ENCODE assay signal across 19 mouse cellular contexts in the genomic region with DNA sequence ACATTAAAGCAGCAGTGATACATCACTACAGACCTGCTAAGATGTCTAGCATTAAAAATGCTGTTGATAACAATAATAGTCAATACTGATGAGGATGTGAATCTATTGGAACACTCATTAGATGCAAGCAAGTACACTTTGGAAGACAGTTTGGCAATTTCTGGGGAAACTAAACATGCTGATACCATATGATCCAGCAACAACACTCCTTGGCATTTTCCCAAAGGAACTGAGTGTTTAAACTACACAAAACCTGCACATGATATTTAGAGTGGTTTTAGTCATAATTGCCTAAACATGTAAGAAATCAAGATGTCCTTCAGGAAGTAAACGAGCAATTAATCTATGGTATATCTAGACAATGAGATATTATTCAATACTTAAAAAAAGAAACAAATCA.
DNase-seq lines count a peak whose midpoint lies in the region; ATAC-seq and TF ChIP-seq lines count a peak whose summit lies in the region.
"Had no signal": no experiment of that assay in that cellular context is flagged by ENCODE, and none has a peak within 500 bp of the region (broad histone marks: within the 10 kb centered on the region; RNA-seq: fewer than 3 reads in every experiment).

No protein-coding gene starts in this region.

- no peak overlapping the region for H3K9ac ChIP-seq in forebrain, embryonic 14.5 days (ENCODE audit: low read length)
- H3K9ac ChIP-seq in forebrain, embryonic 16.5 days (replicated peaks; ENCODE audit: low read depth, low read length), result no peak overlapping the region
- H3K9ac ChIP-seq in lung, embryonic 14.5 days, result no peak overlapping the region
- H3K9ac ChIP-seq: embryonic facial prominence, embryonic 13.5 days; forebrain, embryonic 13.5 days; forebrain, postnatal 0 days had no signal

- H3K27me3 ChIP-seq in forebrain, embryonic 14.5 days (replicated peaks; ENCODE audit: control insufficient read depth, insufficient read depth, low read length), result no peaks in the 10 kb centered on the region
- no peaks in the 10 kb centered on the region for H3K27me3 ChIP-seq in forebrain, embryonic 16.5 days (replicated peaks; ENCODE audit: control insufficient read depth, insufficient read depth, low read length)
- H3K27me3 ChIP-seq in lung, embryonic 14.5 days (ENCODE audit: insufficient read depth, low read length), result no peaks in the 10 kb centered on the region
- H3K27me3 ChIP-seq: embryonic facial prominence, embryonic 13.5 days; forebrain, embryonic 13.5 days; Patski had no signal

- no peak overlapping the region for H3K4me3 ChIP-seq in forebrain, embryonic 14.5 days (ENCODE audit: low read depth, low read length)
- no peak overlapping the region for H3K4me3 ChIP-seq in forebrain, embryonic 16.5 days (replicated peaks; ENCODE audit: low read length)
- no peak overlapping the region for H3K4me3 ChIP-seq in lung, embryonic 14.5 days (ENCODE audit: low read depth, low read length)
- H3K4me3 ChIP-seq: embryonic facial prominence, embryonic 13.5 days; forebrain, embryonic 13.5 days had no signal

- no peak overlapping the region for H3K4me2 ChIP-seq in forebrain, embryonic 14.5 days (ENCODE audit: low read length)
- H3K4me2 ChIP-seq in forebrain, embryonic 16.5 days (ENCODE audit: low read length), result no peak overlapping the region
- no peak overlapping the region for H3K4me2 ChIP-seq in lung, embryonic 14.5 days
- H3K4me2 ChIP-seq: embryonic facial prominence, embryonic 13.5 days; forebrain, embryonic 13.5 days had no signal

- H3K36me3 ChIP-seq in forebrain, embryonic 14.5 days (ENCODE audit: control insufficient read depth, insufficient read depth, low read length), result no peaks in the 10 kb centered on the region
- no peaks in the 10 kb centered on the region for H3K36me3 ChIP-seq in forebrain, embryonic 16.5 days (ENCODE audit: control insufficient read depth, insufficient read depth)
- H3K36me3 ChIP-seq in lung, embryonic 14.5 days (ENCODE audit: insufficient read depth), result no peaks in the 10 kb centered on the region
- H3K36me3 ChIP-seq: embryonic facial prominence, embryonic 13.5 days had no signal

- peaks cover 25% of the 10 kb centered on the region for H3K4me1 ChIP-seq in forebrain, embryonic 14.5 days (ENCODE audit: control insufficient read depth, insufficient read depth, low read length)
- H3K4me1 ChIP-seq in forebrain, embryonic 16.5 days (replicated peaks; ENCODE audit: control insufficient read depth, insufficient read depth, low read length), result peaks cover 17% of the 10 kb centered on the region
- H3K4me1 ChIP-seq in lung, embryonic 14.5 days (ENCODE audit: insufficient read depth), result peaks cover 15% of the 10 kb centered on the region

- intact Hi-C loops in gastrocnemius, postnatal 36 days (cut with DNase I), result no loop called here

- no peak overlapping the region for H3K27ac ChIP-seq in forebrain, embryonic 14.5 days (ENCODE audit: low read depth, low read length)
- no peak overlapping the region for H3K27ac ChIP-seq in forebrain, embryonic 16.5 days (ENCODE audit: low read length)
- no peak overlapping the region for H3K27ac ChIP-seq in lung, embryonic 14.5 days (ENCODE audit: low read depth)
- H3K27ac ChIP-seq: embryonic facial prominence, embryonic 13.5 days; forebrain, embryonic 13.5 days had no signal

- WGBS in forebrain, embryonic 14.5 days, result 77% methylated on average over 1 of the region's 1 CpGs
- WGBS in forebrain, embryonic 16.5 days, result 63% methylated on average over 1 of the region's 1 CpGs
- 49% methylated on average over 1 of the region's 1 CpGs for WGBS in lung, embryonic 14.5 days

- ATAC-seq in forebrain, embryonic 14.5 days, result no peak
- ATAC-seq in forebrain, embryonic 16.5 days, result no peak
- no peak for ATAC-seq in lung, embryonic 14.5 days (ENCODE audit: insufficient read depth)
- ATAC-seq: activated CD4-positive, CD25-positive, alpha-beta regulatory T cell, adult 4 months; forebrain, embryonic 13.5 days; forebrain, postnatal 0 days; Patski had no signal

- TF ChIP-seq CTCF in lung, embryonic 14.5 days (IDR thresholded peaks at IDR 0.05; ENCODE audit: low read depth), result no peak
- no peak for TF ChIP-seq CTCF in brain, embryonic 14.5 days (IDR thresholded peaks at IDR 0.05; ENCODE audit: borderline replicate concordance, extremely low read depth, insufficient read depth, insufficient read length)

- TF ChIP-seq POLR2A in brain, embryonic 14.5 days (IDR thresholded peaks at IDR 0.05; ENCODE audit: borderline replicate concordance, extremely low read depth, insufficient read depth, insufficient read length, poor library complexity, severe bottlenecking), result no peak

- peak; percentile 79 for DNase-seq in forebrain, embryonic 14.5 days (ENCODE audit: low spot score)
- DNase-seq in lung, embryonic 14.5 days, result peak; percentile 72
- no peak for DNase-seq in lung, postnatal 25 days (ENCODE audit: low spot score)
- DNase-seq in brain, embryonic 14.5 days (ENCODE audit: low read depth), result peak; percentile 71
- no peak for DNase-seq in gastrocnemius, postnatal 36 days
- DNase-seq: adrenal gland, adult 8-10 months; adrenal gland, postnatal 14 days; adrenal gland, postnatal 36 days; cerebellum, adult 11 months; cerebellum, adult 2 months; cerebellum, adult 9-10 months; cerebellum, postnatal 10 days; cerebellum, postnatal 25 days; forebrain, postnatal 0 days had no signal

- H3K9me3 ChIP-seq in forebrain, embryonic 14.5 days (replicated peaks; ENCODE audit: control insufficient read depth, low read length), result no peaks in the 10 kb centered on the region
- no peaks in the 10 kb centered on the region for H3K9me3 ChIP-seq in forebrain, embryonic 16.5 days (ENCODE audit: control insufficient read depth, low read length)
- no peaks in the 10 kb centered on the region for H3K9me3 ChIP-seq in lung, embryonic 14.5 days (ENCODE audit: low read depth, low read length)
- H3K9me3 ChIP-seq: embryonic facial prominence, embryonic 13.5 days; forebrain, embryonic 13.5 days had no signal

Comparison
In these comparisons a context has a peak if more than half of its experiments do, and no peak if none do; other contexts are left out.
1. DNase-seq: peak in forebrain, embryonic 14.5 days (single experiment), lung, embryonic 14.5 days (single experiment) and brain, embryonic 14.5 days (single experiment); none in lung, postnatal 25 days (single experiment) and gastrocnemius, postnatal 36 days (0 of 2).